Mouse (Mus musculus) liver, adult 2 months (tissue): ENCODE measurements around the gene Crispld2.

ENCODE experiments used
- CTCF ChIP-seq: fragments of 200-500 bp; IDR thresholded peaks from 2 replicates; pipeline ENCODE4 v1.5.1; 2011; ENCODE audit warnings: low read depth, low read length, control low read depth
- POLR2A ChIP-seq: fragments of 200-500 bp; IDR thresholded peaks from 2 replicates; pipeline ENCODE4 v1.6.1; 2011; ENCODE audit warnings: low read length, control low read depth; ENCODE audit not compliant: insufficient read depth; ENCODE audit errors: extremely low read depth

DNA sequence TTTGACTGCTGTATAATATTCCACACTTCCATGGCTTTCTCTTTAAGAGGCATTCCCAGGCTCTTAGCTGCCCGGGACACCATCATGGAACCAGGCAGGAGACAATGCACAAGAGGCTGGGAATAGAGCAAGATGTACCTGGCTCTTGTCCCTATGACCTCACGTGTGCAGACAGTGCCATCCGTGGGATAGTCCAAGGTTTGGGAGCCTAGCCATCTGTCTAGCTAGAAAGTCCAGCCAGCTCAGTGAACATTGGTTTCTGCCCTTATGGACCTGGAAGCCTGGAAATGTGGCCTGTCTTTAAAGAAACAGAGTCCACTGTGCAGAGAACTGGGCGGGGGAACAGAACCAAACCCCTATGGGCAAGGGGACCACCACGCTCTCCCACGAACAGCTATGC is 25.5 kb downstream of the Crispld2 start:
- TF ChIP-seq CTCF (no peak), POLR2A (no peak)
